Mouse (Mus musculus): Measurements from ENCODE around the gene Ubfd1.

GRCm38 (mm10) chr7:122126946-122127345 is 60.0 kb downstream of the Ubfd1 start:
- no peak for TF ChIP-seq CTCF (IDR thresholded peaks at IDR 0.05; ENCODE audit: control insufficient read depth, insufficient read depth, low read length)
- TF ChIP-seq POLR2A (IDR thresholded peaks at IDR 0.05; ENCODE audit: borderline replicate concordance, control insufficient read depth, low read depth, low read length): no peak
